Mouse (Mus musculus): ENCODE results near the gene Shd.

Gene Shd

DNA sequence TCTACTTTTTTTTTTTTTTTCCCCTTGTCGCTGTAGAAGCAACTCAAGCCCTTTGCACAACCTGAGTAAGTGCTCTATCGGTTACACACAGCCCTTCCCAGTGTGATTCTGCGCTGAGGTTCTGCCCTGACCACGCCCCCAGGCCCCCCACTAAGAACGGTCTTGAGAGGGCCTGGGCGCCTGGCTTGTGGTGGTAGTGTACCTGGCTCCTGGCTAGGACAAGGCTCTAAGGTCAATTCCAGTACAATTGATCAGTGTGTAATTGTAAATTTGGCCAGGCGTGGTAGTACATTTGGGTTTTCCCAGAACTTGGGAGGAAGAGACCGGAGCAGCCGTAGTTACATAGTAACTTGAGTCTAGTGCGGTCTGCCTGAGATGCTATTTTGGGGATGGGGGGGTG lies 36.7 kb downstream of the Shd start:
- DNase-seq (ENCODE audit: extremely low spot score, low read depth, low spot score): no peak

DNA sequence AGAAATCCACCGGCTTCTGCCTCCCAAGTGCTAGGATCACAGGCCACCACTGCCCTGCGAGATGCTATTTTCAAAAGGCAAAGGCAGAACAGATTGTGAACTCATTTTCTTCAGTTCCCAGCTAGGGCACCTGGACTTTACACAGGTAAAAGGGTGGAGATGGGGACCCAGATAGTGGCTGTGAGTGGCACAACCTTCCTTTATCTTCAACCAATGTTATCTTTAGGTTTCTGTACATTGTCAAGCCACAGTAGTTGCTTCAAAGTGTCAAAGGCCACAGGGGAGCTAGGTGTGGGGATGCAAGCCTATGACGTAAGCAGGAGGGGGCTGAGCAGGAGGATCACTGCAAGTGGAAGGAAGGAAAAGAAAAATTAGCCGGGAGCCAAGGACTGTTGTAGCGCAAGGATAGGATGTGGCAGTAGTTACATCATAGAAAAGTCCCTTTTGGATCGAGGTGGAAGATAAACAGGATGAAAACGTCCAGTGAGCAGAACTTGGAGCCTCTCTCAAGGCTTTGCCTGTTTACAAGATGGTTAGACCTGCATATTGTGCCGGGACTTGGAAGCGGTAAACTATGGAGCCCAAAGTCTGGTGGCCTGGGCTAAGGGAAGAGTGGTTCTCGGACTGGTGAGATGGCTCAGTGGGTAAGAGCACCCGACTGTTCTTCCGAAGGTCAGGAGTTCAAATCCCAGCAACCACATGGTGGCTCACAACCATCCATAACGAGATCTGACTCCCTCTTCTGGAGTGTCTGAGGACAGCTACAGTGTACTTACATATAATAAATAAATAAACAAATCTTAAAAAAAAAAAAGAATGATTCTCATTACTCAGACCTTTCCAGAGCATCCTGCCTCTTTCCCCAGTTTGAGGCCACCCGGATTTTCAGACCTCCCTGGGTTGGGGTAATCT lies 37.4 kb downstream of the Shd start:
- no peak for DNase-seq (ENCODE audit: extremely low spot score, low read depth, low spot score)

DNA sequence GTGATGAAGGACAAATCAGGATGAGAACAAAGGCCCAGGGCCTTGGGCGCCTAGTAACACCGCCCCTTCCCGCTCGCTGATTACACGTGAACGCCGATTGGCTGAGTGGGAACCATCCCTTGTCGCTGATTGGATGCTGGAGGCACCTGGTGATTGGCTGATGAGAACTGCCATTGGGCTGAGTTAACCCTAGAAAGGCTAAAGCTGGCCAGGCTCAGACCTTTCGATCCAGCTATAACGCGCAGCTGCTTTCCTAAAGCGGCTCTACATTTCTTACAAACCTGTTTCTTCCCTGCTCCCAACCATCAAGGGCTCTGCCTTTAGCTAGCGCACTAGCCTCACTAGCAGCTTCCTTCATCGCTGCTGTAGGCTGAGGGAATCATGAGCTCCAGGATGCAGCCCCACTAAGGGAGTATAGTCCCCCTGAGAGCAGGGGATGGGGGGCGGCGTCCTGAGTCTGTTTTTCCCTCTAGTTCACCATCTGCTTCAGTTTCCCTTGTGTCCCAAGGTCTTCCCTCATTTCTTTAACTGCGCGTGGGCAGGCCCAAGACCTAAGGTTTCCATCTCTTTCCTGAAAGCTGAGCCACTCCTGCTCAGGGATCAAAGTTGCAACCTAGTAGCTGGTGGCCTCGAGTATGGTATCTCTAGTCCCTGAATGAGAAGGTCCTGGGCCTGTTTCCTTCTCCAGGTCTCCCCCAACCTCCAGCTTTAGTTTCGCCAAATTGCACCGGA lies 38.3 kb downstream of the Shd start:
- DNase-seq (ENCODE audit: extremely low spot score, low read depth, low spot score): peak; percentile 98

DNA sequence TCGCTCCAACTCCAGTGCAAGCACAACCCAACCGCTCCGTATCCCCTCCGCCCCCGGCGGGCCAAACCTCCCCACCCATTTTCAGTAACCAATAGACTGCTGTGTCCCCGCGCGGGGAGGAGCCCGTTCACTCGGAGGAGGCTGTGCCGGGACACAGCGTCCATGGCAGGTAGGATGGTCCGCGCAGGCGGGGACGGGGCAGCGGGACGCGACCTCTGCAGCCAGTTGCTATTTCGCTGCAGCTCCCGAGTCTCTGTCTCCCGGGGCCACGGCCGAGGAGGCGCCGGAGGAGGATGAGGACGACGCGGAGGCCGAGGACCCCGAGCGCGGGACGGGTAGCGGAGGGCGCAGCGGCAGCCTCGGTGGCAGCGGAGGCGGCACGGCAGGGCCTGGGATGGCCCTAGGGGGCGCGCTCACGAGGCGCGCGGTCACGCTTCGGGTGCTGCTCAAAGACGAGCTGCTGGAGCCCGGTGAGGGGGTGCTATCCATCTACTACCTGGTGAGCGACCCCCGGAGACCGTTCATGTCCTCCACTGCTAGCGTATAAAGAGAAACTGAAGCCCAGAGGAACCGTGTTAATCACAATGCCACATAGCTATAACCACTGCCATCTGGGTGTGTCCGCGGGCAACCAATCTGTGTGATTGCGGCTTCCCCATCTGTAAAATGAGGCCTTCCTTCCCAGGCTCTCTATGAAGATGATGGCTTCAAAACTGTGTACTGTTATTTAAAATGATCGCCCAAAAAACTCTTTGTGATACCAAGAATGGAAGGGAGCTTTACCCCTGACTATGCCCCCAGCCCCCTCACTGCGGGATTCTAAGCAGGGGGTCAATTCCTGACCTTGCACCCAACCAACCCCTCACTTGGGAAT lies 39.1 kb downstream of the Shd start:
- peak; percentile 61 for DNase-seq (ENCODE audit: extremely low spot score, low read depth, low spot score)

DNA sequence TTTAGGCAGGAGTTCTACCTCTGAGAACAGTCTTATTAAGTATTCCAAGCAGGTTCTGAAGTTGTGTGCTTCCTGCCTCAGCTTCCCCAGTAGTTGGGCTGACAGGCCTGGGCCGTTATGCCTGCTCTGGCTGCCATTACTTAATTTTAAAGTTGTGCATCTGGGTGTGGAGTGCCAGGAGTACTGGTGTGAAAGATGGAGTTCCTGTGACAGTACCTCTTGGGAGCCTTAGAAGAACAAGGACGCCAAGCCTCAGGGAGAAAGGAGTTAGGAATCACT lies 39.6 kb downstream of the Shd start:
- no peak for DNase-seq (ENCODE audit: extremely low spot score, low read depth, low spot score)

DNA sequence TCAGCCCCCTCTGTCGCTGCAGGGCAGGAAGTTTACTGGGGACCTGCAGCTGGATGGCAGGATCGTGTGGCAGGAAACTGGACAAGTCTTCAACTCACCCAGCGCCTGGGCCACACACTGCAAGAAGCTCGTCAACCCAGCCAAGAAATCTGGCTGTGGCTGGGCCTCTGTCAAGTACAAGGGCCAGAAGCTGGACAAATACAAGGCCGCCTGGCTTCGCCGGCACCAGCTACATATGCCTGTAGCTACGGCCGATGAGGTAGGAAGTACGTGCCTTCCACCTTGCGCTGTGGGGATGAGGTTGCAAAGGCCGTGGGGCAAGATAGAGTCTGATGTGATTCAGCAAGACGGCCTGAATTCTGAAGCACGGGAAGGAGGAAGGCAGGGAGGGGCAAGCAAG lies 40.0 kb downstream of the Shd start:
- no peak for DNase-seq (ENCODE audit: extremely low spot score, low read depth, low spot score)

DNA sequence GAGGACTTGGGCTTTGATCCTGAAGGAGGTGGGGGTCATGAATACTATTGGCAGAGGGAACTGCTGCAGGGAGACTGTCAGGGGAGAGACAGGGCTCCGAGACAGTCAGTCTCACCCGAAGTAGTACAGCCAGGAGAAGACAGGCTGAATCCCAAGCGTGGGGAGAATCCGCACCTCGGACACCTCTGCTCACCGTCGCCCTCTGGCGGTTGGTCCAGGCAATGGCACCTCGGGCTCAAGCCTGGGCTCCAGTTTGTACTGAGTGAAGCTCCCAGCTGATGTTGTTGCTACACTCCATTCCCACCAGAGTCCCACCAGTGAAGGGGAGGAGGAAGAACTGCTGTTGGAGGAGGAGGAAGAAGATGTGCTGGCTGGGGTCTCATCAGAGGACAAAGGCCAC lies 40.4 kb downstream of the Shd start:
- peak; percentile 24 for DNase-seq (ENCODE audit: extremely low spot score, low read depth, low spot score)

DNA sequence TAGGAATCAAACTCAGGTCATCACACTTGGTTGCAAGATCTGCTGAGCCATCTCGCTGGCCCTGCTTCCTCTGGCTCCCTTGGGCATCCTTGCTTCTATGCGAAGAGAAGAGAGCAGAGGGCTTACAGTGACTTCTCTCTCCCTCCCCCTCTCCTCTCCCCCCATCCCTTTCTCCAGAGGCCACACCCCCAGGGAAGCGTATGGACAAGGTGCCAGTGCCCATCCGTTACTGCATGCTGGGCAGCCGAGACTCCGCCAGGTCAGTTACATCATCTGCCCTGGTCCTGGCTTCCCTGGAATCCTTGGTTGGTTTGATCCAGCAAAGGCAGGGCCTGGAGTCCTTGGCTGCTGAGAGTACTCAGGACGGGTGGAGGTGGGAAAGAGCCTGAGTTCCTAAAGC lies 41.2 kb downstream of the Shd start:
- no peak for DNase-seq (ENCODE audit: extremely low spot score, low read depth, low spot score)

DNA sequence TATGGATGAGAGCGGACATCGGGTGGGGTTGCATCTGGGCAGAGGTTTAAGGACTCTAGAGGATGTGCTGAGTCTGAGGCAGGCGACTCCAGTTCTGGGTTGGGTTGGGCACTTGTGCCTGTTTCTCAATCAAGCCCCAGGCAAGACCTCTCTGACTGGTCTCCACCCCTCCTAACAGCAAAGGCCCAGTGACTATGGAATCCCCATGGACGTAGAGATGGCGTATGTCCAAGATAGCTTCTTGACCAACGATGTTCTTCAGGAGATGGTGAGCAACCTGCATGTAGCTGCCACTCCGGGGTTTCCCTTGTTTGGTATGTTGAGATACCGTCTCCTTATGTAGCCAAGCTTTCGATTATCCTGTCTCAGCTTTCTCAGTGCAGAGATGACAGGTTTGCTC lies 45.0 kb downstream of the Shd start:
- no peak for DNase-seq (ENCODE audit: extremely low spot score, low read depth, low spot score)

DNA sequence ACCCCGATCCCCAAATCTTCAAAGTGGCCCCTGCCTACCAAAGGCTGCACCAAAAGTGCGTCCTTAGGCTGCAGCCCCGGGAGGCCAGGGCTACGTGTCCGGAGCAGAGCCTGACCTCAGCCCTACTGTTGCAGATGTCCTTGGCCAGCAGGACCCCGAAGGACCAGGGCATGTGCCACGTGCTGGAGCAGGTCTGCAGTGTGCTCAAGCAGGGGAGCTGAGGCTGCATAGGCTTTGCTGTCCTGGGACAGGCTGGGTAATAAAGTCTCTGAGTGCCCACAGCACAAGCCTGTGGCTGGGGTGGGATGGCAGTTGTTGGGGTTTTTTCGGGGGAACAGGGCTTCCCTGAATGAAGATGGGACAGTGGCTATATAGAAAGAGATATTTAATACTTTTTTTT lies 46.1 kb downstream of the Shd start:
- no peak for DNase-seq (ENCODE audit: extremely low spot score, low read depth, low spot score)

DNA sequence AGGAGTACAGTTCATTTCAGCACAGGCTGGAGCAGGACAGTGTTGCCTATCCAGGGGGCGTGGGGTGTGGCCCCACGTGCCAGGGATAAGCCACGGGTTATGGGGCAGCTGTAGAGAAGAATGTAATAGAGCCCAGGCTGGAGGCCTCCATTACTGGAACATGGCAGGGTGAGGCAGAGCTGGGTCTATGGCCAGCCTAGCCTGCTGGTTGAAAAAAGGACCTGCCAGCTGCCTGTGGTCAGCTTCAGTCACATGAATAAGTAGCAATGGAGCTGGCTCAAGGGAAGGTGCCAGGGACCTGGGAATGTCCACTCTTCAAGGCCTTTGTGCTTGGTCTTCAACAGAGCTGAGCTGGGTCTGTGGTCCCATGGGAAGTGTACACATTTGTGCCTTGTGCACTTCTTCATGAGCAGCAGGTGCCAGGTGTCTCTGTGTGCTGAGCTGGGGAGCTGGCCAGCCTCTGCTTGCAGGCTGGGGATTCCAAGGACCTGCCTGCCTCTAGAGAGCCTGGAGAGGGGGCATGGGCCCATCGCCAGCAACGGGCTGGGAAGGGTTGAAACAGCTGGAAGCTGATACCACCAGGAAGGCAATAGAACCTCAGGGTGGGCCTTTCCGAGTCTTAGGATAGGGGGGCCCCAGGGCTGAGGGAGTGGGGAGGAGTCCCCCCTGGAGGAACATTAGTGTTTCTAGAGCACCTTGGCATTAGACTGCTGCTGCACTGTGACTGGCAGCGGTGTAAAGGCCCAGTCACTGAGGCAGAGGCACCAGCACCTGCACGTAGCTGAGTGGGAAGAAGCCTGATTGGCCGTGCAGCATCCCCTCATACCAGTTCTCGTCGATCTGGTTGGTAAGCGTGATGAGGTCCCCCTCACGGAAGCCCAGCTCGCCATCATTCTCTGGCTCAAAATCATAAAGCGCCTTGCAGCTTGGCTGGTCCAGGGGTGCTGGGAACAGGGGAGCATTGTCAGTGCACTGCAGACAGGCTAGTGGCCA lies 46.8 kb downstream of the Shd start:
- no peak for DNase-seq (ENCODE audit: extremely low spot score, low read depth, low spot score)

DNA sequence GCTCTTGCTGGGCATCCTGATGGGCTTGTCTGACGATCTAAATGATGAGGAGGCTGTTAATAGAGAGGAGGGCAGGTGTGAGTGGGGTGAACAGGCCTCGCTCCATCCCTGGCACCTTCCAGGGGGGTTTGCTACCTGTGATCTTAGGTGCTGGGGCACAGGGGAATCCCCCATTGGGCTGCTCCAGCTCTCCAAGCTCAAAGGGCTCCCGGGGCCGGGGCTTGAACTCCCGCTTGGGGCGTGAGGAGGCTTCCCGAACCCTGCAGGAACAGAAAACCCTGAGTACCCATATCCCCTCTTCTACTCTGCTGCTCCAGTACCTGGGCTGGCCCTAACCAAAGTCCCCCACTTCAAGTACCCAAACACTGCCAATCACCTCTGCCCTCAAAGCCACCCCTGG lies 47.6 kb downstream of the Shd start:
- DNase-seq (ENCODE audit: extremely low spot score, low read depth, low spot score): no peak

DNA sequence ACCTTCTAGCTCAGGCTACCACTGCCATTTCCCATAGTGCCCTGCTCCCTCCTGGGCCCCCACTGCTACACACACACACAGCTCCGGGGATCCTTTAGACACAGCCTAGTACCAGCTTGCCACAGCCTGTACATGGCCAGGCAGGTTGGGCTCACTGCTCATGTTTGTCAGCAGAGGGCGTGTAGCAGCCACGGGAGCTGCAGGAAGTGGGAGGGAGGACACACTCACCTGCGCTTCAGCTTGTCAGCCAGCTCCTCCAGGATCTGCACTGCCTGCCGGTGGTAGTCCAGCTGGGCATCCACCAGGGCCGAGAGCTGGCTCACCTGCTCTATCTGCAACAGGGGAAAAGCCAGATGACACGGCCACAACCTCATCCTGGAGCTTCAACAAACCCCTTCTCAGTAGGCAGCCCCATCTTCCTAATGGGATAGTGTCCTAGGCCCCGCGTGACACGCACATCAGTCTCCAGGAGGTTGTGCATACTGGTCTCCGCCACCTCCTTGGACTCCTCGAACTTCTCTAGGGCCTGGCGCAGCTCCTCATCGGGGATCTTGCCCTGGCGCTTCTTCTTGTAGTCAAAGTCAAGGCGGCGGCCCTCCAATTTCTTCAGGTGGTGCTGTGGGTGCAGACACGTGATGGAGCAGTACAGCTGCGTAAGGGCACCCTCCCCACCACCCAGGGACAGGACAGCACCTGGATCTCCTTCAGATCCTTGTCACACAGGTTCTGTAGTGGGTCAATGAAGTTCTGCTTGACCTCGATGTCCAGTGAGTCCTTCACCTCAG lies 48.3 kb downstream of the Shd start:
- DNase-seq (ENCODE audit: extremely low spot score, low read depth, low spot score): no peak

DNA sequence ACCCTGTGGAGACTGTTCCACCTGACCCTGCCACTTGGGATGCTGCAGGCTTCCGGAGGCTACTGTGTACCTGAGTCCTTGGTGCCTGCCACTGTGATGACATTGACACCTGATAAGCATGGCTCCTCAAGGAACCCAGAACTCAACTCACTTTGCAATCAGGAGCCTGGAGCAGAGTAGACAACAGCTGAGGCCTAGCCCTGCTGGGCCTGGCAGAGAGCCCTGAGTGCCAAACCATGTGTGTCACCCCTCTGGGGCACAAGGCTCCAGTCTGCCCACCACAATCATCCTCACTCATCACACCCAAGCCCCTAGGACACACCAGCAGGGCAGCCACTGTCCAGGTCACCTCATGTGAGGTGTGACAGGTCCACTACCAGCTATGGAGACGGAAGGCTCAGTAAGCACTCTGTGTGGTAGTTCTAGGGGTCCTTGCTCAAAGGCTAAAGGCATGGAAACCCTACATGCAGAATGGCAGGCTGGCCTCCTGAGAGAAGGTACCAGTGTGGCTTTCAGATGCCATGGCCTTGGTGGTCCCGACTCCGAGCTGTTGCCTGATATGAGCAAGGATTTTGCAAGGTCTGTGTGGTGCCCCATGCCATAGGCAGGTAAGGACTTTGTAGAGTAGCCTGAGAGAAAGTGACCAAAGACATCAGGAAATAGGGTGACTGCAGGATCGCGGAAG lies 50.3 kb downstream of the Shd start:
- no peak for DNase-seq (ENCODE audit: extremely low spot score, low read depth, low spot score)

DNA sequence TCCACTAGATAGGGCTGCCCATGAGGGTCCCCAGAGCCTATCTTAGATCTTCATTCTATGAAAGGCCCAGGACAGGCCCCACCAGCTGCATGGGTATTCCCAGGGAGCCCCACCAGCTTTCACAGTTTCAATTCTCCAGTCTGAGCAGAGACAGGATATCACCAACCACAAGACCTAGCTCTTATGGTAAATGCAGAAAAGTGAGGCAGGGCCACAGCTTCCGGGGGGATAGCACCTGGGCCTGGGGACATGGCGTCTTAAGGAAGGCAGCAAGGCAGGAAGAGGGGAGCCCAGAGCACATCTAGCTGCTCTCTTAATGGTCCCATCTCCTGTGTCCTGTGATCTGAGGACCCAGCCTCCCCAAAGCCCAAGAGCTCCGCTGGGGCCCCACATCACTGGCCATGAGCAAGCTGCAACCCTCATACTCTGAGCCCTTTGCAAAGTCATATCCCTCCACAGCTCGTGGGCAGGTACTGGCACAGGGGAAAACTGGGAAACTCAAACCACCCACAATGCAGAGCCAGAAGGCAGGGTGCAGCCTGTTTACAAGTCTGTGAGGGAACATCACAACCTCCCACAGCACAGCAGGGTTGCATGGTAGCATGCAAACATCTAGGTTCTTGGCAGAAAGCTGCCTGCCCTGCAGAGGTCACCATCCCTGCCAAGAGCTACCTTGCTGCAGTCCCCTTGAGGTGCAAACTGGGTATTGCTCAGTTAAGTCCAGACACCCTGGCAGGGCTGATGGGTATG lies 51.1 kb downstream of the Shd start:
- DNase-seq (ENCODE audit: extremely low spot score, low read depth, low spot score): no peak

DNA sequence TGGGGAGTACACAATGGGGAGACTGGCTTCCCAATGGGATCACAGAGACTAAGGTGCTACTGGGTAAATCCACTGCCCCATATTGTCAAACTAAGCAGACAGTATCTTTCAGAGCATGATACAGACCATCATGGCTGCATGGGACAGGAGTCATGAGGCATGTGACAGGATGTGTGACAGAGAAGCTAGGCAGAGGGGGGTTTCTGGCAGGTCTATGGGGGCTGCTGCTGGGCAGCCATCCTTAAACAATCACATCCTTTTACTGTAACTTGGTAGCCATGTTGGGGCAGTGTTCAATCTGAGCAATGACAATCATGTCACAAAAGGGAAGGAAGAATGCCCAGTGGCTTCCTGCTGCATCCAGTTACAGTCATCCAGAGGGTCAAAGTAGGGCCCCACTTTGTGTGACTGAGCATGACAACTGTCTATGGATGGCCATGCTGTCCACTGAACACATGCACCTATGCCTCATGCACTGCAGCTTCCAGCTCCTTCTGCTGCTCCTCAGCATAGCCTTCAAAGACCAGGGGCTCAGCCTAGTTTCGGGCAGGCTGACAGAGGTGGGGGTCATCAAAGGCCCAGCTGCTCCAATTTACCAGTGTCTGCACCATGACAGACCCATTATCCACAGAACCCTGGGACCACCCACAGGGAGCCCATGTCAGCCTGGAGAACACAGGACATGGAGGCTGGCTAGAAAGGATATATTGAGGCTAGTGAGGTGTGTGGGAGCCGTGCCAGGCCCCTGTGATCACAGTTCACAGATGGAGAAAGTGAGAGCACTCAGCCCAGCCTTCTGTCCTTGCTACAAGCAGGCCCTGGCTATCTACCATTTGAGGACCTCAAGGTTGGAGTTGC lies 52.1 kb downstream of the Shd start:
- no peak for DNase-seq (ENCODE audit: extremely low spot score, low read depth, low spot score)

DNA sequence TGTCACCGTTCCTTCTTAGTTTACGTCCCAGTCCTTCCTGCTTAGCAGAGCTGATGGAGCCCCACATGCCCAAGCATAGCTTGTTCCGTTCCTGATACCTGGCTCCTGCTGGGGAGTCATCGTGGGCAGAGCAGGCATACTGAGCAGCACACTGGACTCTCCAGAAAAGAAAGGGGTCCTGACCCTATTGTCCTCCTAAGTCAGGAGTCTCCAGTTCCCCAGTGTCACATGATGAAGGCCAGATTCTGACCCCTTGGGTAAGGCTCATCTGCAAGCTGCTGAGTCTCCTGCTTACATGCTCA lies 52.7 kb downstream of the Shd start:
- DNase-seq (ENCODE audit: extremely low spot score, low read depth, low spot score): no peak

DNA sequence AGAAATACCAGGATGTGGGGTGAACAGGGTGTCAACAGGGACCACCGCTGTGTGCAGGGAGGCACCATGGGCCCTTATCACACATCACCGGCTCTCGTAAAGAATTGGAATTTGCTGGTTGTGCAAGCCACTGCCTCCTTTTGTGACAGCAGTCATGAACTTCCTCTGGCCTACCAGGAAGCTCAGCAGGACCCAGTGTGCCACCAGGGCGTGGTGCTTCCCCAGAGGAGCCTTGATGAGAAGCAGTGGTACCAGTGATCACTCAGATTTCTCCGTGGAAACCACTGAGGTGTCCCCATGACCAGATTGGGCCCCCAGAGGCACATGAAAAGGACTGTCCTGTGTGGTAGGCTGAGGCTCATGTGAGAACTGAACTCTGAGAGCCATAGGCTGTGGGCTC lies 53.1 kb downstream of the Shd start:
- no peak for DNase-seq (ENCODE audit: extremely low spot score, low read depth, low spot score)

Data from hindlimb bud, embryonic 11.5 days (tissue).